Mouse (Mus musculus) c-Kit-positive CD71-negative TER-119-negative erythroid progenitor cells, embryonic 14.5 days (primary cell): Measurements from ENCODE around the gene Tenm4.
A peak's percentile ranks its signal among the peaks of the same experiment; 100 is the strongest.

Experiments used
- DNase-seq: peaks from one replicate; pipeline ENCODE4 v3.0.0-alpha.2; 2013; ENCODE audit warnings: low read depth

Tenm4 gene

DNA sequence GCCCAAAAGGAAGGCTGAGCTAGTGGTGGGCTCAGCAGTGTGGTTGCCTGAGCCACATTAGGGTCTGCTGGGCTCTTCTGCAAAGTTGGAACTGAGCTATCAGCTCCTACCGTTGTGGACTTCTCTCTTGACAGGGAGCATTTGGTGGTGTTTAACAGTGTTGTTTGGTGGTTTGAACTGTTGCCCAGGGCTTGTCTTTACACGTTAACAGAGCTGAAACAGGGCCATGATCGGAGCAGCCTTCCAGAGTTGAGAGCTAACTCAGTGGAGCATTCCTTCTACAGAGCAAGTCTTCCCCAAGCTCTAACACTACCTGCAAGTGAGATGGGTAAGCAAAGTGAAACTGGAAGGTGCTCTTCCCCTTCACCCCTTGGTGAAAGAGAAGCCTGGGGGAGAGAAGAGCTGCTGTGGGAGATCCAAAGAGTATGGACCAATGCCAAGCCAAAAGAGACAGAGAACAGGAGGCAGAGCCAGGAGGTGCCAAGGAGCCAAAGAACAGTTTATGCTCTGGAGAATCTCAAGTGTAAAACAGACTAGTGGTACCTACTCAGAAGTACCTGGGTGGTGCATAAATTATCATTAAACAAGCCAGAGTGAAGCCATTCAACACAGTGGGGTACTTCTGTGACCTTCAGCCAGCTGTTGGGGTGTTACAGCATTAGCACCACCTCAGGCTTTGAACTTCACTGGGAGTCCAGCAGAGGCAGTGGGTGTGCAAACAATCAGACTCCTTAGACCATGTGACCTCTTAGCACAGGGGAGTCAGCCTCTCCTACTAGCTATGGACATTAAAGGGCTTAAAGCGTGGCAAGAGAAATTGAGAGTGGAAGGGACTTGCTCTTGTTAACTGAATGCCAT, 71.5 kb downstream of the Tenm4 start:
- DNase-seq, result no peak

DNA sequence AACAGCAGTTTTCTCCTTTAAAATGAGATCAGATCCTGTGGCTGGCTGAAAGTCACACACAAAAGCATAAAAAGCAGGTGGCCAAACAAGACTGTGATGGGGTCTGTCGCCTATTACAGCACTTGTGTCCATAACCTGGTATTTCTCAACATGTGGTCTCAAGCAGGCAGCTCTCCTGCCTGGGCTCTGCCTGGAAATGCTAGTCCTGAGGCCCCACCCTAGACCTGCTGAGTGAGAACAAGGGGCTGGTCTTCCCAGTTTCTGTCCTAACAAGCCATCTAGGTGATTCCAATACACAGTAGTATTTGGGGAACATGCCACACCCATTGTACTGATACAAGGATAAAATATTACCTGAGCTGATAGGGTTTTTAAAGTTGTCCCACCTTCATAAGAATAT, 73.8 kb downstream of the Tenm4 start:
- DNase-seq, result no peak

DNA sequence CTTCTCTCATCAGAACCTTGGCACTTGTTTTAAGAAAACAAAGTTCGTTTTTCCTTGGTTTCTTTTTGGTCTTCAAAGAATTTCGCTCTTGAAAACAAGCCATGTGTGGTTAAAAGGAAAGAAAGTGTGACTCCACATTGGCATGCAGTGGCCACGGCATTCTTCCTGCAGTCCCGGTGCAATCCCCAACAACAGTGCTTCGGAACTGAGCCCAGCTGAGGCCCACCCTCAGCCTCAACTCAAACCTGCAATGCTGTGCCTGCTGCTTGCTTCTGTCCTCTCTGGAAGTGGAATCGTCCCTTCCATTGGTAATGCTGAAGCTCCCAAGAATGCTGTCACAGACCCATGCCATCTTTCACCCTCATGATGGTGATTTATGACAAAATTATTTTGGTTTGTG, 88.6 kb downstream of the Tenm4 start:
- DNase-seq, result no peak

DNA sequence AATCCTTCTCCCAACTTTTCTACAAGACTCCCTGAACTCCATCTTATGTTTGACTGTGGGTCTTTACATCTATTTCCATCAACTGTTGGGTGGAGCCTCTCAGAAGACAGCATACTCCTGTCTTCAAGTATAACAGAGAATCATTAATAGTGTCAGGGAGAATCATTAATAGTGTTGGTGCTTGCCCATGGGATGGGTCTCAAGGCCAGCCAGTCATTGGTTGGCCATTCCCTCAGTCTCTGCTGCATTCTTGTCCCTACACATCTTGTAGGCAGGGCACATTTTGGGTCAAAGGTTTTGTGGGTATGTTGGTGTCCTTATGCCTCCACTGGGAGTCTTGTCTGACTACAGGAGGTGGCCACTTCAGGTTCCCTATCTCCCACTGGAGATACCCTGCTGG, 91.1 kb downstream of the Tenm4 start:
- no peak for DNase-seq

- DNase-seq, result no peak
These were observed 94.9 kb downstream of the Tenm4 start for GRCm38 (mm10) chr7:96265941-96266340.

DNA sequence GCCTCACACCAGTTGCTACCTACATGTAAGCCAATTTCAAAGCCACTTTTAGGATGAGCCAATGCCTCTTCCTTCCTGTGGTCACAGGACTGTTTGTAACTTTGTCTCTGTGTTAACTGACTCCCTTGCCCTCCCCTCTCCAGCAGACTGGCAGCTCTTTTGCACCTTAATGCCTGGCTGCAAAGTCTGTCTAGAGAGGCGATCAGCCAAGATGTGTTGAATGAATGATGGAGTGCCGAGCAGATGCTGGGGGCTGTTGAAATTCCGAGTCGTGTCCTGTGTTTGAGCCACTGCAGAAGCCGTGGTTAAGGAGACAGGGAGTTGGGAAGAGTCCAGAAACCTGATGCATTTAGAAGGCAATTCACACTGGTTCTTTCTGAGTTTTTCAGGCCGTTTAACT, 96.2 kb downstream of the Tenm4 start:
- peak; percentile 3 for DNase-seq

DNA sequence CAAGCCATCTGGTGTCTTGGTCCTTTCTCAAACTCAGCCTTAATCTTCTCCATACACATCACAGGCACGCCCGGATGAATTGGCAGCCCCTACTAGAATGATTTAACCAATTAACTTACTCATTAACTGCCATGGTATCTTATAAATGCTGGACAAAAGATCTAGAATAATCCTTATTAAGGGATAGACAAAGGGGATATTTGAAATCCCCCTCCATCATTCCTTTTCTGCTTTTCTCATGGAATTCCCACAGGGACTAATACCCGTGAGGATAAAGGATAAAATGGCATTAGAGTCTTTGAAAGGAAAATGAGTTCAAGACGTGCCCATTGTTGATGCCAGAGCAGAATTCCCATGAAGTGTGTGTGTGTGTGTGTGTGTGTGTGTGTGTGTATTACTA, 99.6 kb downstream of the Tenm4 start:
- DNase-seq, result no peak

- DNase-seq, result no peak
These were observed 101.0 kb downstream of the Tenm4 start for GRCm38 (mm10) chr7:96272068-96272467.

DNA sequence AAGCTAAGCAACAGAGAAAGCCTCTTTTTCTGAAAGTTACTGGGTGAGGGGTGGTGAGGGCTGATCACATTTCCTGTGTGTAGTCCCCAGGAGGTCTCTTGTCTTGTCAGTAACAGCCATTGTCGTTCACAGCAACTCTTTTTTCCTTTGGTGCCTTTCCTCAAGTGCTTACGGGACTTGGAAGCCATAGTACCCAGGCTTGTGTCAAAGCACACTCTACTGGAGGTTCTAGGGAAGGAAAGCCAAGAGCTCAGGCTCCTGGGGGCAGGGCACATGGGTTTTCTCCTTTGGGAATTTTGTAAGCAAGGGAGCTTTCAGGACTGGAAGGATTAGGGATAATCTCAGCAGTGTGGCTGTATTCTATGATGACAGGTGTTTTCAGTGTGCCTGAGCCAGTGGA, 103.4 kb downstream of the Tenm4 start:
- DNase-seq, result no peak

DNA sequence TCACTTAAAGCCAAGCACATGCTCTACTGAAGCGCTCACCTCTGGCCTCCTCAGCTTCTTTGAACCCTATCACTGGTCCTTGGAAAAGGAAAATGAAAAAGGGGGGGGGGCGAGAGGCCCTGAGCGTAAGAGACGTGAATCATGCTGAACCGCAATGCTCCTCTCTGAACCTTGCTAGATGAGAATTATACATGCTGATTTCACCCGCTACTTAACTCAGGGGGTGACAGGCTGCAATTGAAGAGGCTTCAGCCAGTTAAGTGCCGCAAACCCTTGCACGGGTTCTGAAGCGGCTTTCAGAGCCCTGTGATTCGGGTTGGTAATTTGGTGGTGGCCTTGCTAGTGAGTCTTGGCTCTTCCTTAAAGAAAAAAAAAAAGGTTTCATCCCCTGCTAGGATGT, 106.5 kb downstream of the Tenm4 start:
- no peak for DNase-seq

DNA sequence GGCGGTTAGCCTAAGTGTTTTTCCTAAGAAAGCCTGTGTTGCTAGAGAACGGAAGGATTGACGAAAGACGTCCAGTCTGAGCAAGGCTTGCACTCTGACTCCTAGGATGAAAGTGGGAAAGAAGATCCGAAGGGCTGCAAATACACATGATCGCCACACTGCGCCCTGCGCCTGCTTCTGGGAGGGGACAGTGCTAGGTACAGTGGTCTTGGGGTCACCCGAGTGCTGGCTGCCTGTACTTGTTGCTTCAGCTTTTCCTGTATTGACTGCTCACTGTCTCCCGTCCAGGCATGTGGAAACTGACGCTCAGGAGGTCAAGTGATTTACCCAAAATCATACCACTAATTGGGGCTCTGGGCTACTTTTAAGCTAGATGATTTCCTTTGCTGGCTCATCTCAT, 107.3 kb downstream of the Tenm4 start:
- DNase-seq, result no peak

DNA sequence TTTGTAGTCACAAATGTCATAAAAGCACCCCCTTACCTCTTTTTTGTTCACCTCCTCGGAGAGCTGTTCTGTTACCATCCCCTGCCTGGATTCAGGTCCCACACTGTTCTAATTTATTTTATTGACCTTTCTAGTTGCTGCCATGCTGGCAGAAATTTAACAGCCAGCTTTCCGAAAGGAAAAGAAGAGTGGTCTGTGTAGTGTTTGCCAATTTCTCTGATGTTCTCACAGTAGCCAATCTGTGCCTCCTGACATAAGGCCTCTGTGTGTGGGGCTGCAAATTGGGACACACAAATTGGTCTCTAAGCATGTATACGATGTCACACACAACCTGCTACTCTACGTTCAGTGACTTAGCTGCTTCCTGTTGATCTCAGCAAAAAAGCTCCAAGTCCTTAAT, 109.7 kb downstream of the Tenm4 start:
- DNase-seq, result no peak

DNA sequence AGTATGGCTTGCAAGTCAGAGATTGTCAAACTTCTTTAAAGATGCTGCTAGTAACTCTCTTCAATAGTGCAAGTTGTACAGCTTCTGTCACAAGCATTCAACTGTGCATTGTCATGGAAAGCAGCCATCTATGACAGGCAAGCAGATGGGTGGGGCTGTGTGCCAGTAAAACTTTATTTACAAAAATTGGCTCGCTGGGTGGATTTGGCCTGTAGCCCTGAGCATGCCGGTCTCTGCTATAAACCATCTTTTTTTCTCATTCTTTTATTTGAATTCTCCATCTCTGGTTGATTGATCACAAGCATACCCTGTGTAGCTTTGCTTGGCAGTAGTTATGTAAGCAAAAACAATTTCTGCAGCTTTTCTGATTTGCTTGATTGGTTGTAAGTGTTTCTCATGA, 119.5 kb downstream of the Tenm4 start:
- no peak for DNase-seq

- peak; percentile 1 for DNase-seq
These were observed 124.9 kb downstream of the Tenm4 start for GRCm38 (mm10) chr7:96295959-96296358.

- DNase-seq, result no peak
These were observed 129.9 kb downstream of the Tenm4 start for GRCm38 (mm10) chr7:96300826-96301397.

- no peak for DNase-seq
These were observed 130.8 kb downstream of the Tenm4 start for GRCm38 (mm10) chr7:96301813-96302212.

DNA sequence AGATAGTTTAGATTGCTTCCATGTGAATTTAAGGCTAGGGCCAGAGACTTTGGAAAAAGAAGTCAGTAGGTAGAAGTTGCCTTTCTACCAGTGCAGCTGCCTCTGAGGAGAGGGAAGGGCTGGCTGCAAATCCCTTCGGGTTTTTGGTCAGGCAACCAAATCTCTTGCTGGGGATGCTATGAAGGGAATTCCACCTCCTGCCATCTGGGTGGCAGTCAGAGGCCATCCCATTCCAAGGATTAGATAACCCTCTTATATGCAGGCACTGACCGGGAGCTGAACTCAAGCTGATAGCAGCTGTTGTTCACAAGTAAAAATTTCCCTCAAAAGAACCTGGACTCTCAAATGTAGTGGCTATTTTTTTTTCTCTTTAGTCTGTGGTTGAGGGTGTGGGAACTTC, 132.9 kb downstream of the Tenm4 start:
- no peak for DNase-seq

DNA sequence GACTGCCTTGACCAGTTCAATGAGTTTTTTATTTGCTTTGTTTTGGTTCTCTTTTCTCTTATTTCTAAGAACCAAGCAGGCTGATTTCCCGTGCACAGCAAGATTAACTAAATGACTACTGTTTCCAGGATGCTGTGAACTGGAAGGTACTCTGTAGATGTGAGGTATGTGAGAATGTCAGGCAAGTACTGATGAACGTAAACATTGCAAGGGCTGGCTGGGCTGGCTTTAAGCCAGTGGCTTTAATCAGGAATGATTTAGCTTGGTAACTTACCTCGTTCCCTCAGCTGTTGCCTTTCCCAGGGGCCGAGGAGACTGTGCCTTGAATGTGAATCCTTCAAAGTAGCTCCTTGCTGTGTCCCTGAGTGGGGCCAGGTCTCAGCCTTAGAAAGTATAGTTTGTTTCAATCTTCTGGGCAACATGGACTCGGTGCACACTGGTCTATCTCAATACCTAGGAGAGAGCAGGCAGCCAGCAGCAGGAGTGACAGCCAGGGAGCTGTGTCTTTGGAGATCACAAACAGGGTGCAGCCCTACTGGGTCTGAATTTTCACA, 134.4 kb downstream of the Tenm4 start:
- no peak for DNase-seq

DNA sequence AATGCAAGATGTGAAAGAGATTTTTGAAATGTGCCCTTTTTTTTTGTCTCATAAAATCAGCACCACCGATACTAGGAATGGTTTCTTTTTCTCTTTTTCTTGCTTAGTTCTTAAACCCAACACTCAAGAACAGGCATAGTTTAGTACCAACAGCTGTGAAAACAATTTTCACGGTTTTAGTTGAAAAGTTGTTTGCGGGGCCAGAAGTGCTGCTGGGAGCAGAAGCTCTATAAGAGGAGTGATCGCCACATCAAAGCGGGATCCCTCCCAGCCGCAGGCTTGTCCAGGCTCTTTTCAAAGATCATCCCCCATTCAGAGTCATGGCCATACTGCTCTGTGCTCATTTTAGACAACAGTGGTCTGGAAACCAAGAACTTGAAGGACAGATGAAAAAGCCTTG, 137.1 kb downstream of the Tenm4 start:
- DNase-seq, result no peak

DNA sequence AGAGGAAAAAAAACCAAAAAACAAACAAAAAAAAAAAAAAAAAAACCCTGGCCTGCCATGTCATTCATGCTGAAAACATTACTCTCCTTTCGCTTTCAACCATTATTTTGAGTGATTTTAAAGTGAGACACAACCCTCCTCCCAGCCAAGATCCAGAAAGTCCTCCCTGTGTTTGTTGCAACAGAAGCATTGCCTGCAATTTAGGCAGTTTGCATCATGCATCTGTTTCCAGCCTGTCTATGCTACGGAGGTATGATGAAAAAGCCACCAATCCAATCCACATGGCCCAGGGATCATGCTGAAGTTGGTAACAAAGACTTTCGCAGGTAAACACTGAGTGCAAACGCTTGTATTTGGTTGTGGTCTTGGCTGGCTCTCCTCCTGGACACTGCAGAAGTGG, 158.3 kb downstream of the Tenm4 start:
- no peak for DNase-seq

DNA sequence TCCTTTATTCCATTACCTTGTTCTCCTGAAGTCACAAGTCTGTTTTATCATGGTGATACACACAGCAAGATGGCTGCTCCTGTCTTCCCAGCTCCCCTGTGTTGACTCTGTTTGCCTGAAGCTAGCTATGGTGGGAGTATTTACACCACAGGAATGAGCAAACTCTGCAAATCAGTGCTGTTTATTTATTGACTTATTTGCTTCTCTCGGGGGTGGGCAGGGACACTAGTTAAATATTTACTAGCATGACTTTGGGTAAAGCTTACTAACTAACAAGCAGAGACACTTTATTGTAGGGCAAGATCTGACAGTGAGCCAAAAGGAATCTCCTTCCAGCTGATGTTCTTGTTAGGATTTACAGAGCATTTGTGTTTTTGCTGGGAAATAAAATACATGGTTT, 160.1 kb downstream of the Tenm4 start:
- DNase-seq, result no peak

DNA sequence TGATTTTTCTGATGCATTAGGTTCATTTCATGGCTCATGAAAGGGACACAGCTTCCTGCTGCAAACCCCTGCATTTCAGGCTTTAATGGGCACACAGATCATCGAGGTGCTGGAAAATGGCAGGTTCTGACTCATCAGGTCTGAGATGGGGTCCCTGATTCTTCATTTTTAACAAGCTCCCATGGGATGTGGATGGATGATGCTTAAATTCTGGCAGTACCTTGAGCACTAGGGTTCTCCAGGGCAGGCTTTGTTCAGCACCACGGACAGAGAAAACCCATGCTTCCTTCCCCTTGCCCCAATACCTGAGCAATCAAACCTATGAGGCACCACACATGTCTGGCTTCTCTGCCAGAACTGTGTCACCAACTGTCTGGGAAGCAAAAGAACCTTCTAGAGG, 163.3 kb downstream of the Tenm4 start:
- DNase-seq, result peak; percentile 4

GRCm38 (mm10) chr7:96336376-96336775, 165.3 kb downstream of the Tenm4 start:
- DNase-seq, result no peak

GRCm38 (mm10) chr7:96340826-96341225, 169.8 kb downstream of the Tenm4 start:
- no peak for DNase-seq
